Mouse (Mus musculus): ENCODE measurements around the gene Fcgr4. TPM values are rescaled to one million over a fixed set of nuclear protein-coding genes. Genes with fewer than 3 reads are reported as not detected.

The Fcgr4 gene
- total and polyA plus RNA-seq, 3 experiments: 0.03 to 0.22 TPM; not detected in 1

GRCm38 (mm10) chr1:171045079-171045465 lies 26.4 kb downstream of the Fcgr4 start:
- DNase-seq (ENCODE audit: low spot score) (no peak), ATAC-seq (ENCODE audit: extremely low read depth, insufficient number of reproducible peaks, low FRiP score, poor library complexity, severe bottlenecking) (no peak)
- peaks cover 4% of the 10 kb centered on the region; the same call in 1 of the 2 replicates for H3K27me3 ChIP-seq (ENCODE audit: insufficient read depth, low read length)
- H3K9me3 ChIP-seq (replicated peaks): peaks cover 9% of the 10 kb centered on the region
- H3K36me3 ChIP-seq (replicated peaks): no peaks in the 10 kb centered on the region
- H3K4me3 ChIP-seq (ENCODE audit: low read depth, low read length): no peak overlapping the region
- TF ChIP-seq CTCF (IDR thresholded peaks at IDR 0.05; ENCODE audit: low read depth, low read length): no peak
- no peak for TF ChIP-seq GATA2 (IDR thresholded peaks at IDR 0.05; ENCODE audit: borderline replicate concordance, low read depth, low read length)
- no peak for TF ChIP-seq POLR2AphosphoS5 (IDR thresholded peaks at IDR 0.05; ENCODE audit: insufficient replicate concordance, low read depth, low read length)
- no peak for TF ChIP-seq GATA1 (IDR thresholded peaks at IDR 0.05; ENCODE audit: borderline replicate concordance, low read length)
- no peak for TF ChIP-seq TAL1 (conservative IDR thresholded peaks at IDR 0.05; ENCODE audit: low read depth, low read length)
- peaks cover 6% of the 10 kb centered on the region; the same call in 1 of the 2 replicates for H3K4me1 ChIP-seq (ENCODE audit: insufficient read depth, low read depth, low read length)

- TF ChIP-seq POLR2AphosphoS5 (IDR thresholded peaks at IDR 0.05; ENCODE audit: insufficient replicate concordance, low read depth, low read length) (no peak), TAL1 (conservative IDR thresholded peaks at IDR 0.05; ENCODE audit: low read depth, low read length) (no peak), CTCF (IDR thresholded peaks at IDR 0.05; ENCODE audit: low read depth, low read length) (no peak), GATA1 (IDR thresholded peaks at IDR 0.05; ENCODE audit: borderline replicate concordance, low read length) (no peak), GATA2 (IDR thresholded peaks at IDR 0.05; ENCODE audit: borderline replicate concordance, low read depth, low read length) (no peak)
- peaks cover 3% of the 10 kb centered on the region; the same call in 1 of the 2 replicates for H3K4me1 ChIP-seq (ENCODE audit: insufficient read depth, low read depth, low read length)
- no peak overlapping the region for H3K4me3 ChIP-seq (ENCODE audit: low read depth, low read length)
- no peaks in the 10 kb centered on the region for H3K27me3 ChIP-seq (ENCODE audit: insufficient read depth, low read length)
- DNase-seq (ENCODE audit: low spot score) (no peak), ATAC-seq (ENCODE audit: extremely low read depth, insufficient number of reproducible peaks, low FRiP score, poor library complexity, severe bottlenecking) (no peak)
- H3K9me3 ChIP-seq (replicated peaks): peaks cover 9% of the 10 kb centered on the region
- H3K36me3 ChIP-seq (replicated peaks): no peaks in the 10 kb centered on the region
Observed at GRCm38 (mm10) chr1:171046501-171046900, 27.8 kb downstream of the Fcgr4 start.

- no peak overlapping the region for H3K4me3 ChIP-seq (ENCODE audit: low read depth, low read length)
- TF ChIP-seq GATA1 (IDR thresholded peaks at IDR 0.05; ENCODE audit: borderline replicate concordance, low read length) (no peak), TAL1 (conservative IDR thresholded peaks at IDR 0.05; ENCODE audit: low read depth, low read length) (no peak), GATA2 (IDR thresholded peaks at IDR 0.05; ENCODE audit: borderline replicate concordance, low read depth, low read length) (no peak), POLR2AphosphoS5 (IDR thresholded peaks at IDR 0.05; ENCODE audit: insufficient replicate concordance, low read depth, low read length) (no peak), CTCF (IDR thresholded peaks at IDR 0.05; ENCODE audit: low read depth, low read length) (no peak)
- peaks cover 3% of the 10 kb centered on the region for H3K9me3 ChIP-seq (replicated peaks)
- no peaks in the 10 kb centered on the region; the same call in 1 of the 2 replicates for H3K4me1 ChIP-seq (ENCODE audit: insufficient read depth, low read depth, low read length)
- no peak for DNase-seq (ENCODE audit: low spot score)
- ATAC-seq (ENCODE audit: extremely low read depth, insufficient number of reproducible peaks, low FRiP score, poor library complexity, severe bottlenecking): no peak
- H3K36me3 ChIP-seq (replicated peaks): no peaks in the 10 kb centered on the region
- H3K27me3 ChIP-seq (ENCODE audit: insufficient read depth, low read length): no peaks in the 10 kb centered on the region
Observed at GRCm38 (mm10) chr1:171049263-171049662, 30.5 kb downstream of the Fcgr4 start.

- Histone ChIP-seq H3K36me3 (replicated peaks) (no peaks in the 10 kb centered on the region), H3K4me1 (ENCODE audit: insufficient read depth, low read depth, low read length) (no peaks in the 10 kb centered on the region), H3K4me3 (ENCODE audit: low read depth, low read length) (no peak overlapping the region), H3K9me3 (replicated peaks) (no peaks in the 10 kb centered on the region), H3K27me3 (ENCODE audit: insufficient read depth, low read length) (no peaks in the 10 kb centered on the region)
- TF ChIP-seq TAL1 (conservative IDR thresholded peaks at IDR 0.05; ENCODE audit: low read depth, low read length): no peak
- TF ChIP-seq GATA1 (IDR thresholded peaks at IDR 0.05; ENCODE audit: borderline replicate concordance, low read length): no peak
- TF ChIP-seq POLR2AphosphoS5 (IDR thresholded peaks at IDR 0.05; ENCODE audit: insufficient replicate concordance, low read depth, low read length): no peak
- no peak for TF ChIP-seq CTCF (IDR thresholded peaks at IDR 0.05; ENCODE audit: low read depth, low read length)
- no peak for TF ChIP-seq GATA2 (IDR thresholded peaks at IDR 0.05; ENCODE audit: borderline replicate concordance, low read depth, low read length)
- DNase-seq (ENCODE audit: low spot score) (no peak), ATAC-seq (ENCODE audit: extremely low read depth, insufficient number of reproducible peaks, low FRiP score, poor library complexity, severe bottlenecking) (no peak)
Observed at GRCm38 (mm10) chr1:171050774-171051173, 32.1 kb downstream of the Fcgr4 start.

GRCm38 (mm10) chr1:171053305-171053704 lies 34.6 kb downstream of the Fcgr4 start:
- ATAC-seq (ENCODE audit: extremely low read depth, insufficient number of reproducible peaks, low FRiP score, poor library complexity, severe bottlenecking): no peak

GRCm38 (mm10) chr1:171057253-171057652 lies 38.5 kb downstream of the Fcgr4 start:
- Histone ChIP-seq H3K36me3 (replicated peaks) (no peaks in the 10 kb centered on the region), H3K4me3 (ENCODE audit: low read depth, low read length) (no peak overlapping the region), H3K27me3 (ENCODE audit: insufficient read depth, low read length) (no peaks in the 10 kb centered on the region), H3K4me1 (ENCODE audit: insufficient read depth, low read depth, low read length) (peaks cover 19% of the 10 kb centered on the region), H3K9me3 (replicated peaks) (no peaks in the 10 kb centered on the region)
- TF ChIP-seq TAL1 (conservative IDR thresholded peaks at IDR 0.05; ENCODE audit: low read depth, low read length) (no peak), GATA1 (IDR thresholded peaks at IDR 0.05; ENCODE audit: borderline replicate concordance, low read length) (no peak), POLR2AphosphoS5 (IDR thresholded peaks at IDR 0.05; ENCODE audit: insufficient replicate concordance, low read depth, low read length) (no peak)
- no peak for DNase-seq (ENCODE audit: low spot score)
- no peak for ATAC-seq (ENCODE audit: extremely low read depth, insufficient number of reproducible peaks, low FRiP score, poor library complexity, severe bottlenecking)

More at GRCm38 (mm10) chr1:171053305-171053704, 34.6 kb downstream of the Fcgr4 start:
- H3K9me3 ChIP-seq (replicated peaks): no peaks in the 10 kb centered on the region
- peaks cover under 1% of the 10 kb centered on the region; the same call in 1 of the 2 replicates for H3K4me1 ChIP-seq (ENCODE audit: insufficient read depth, low read depth, low read length)
- TF ChIP-seq CTCF (IDR thresholded peaks at IDR 0.05; ENCODE audit: low read depth, low read length): no peak
- no peak for TF ChIP-seq TAL1 (conservative IDR thresholded peaks at IDR 0.05; ENCODE audit: low read depth, low read length)
- TF ChIP-seq GATA1 (IDR thresholded peaks at IDR 0.05; ENCODE audit: borderline replicate concordance, low read length): no peak
- no peak for TF ChIP-seq POLR2AphosphoS5 (IDR thresholded peaks at IDR 0.05; ENCODE audit: insufficient replicate concordance, low read depth, low read length)
- no peak for TF ChIP-seq GATA2 (IDR thresholded peaks at IDR 0.05; ENCODE audit: borderline replicate concordance, low read depth, low read length)
- H3K27me3 ChIP-seq (ENCODE audit: insufficient read depth, low read length): no peaks in the 10 kb centered on the region
- no peak for DNase-seq (ENCODE audit: low spot score)
- H3K36me3 ChIP-seq (replicated peaks): no peaks in the 10 kb centered on the region
- H3K4me3 ChIP-seq (ENCODE audit: low read depth, low read length): no peak overlapping the region

All from G1E (cell line).